Mouse (Mus musculus): ENCODE results near the gene Gm5152.
"Not testable (repeated sequence)": the region's sequence is repeated elsewhere in the genome, so short reads cannot be mapped to it uniquely, and the experiment has no call there.

Gm5152 gene

GRCm38 (mm10) chr5:10246426-10246825 is at the start of gene Gm5152:
Gene Gm5152, minus strand, starts transcription at chr5:10246526.
- not testable (repeated sequence) for DNase-seq (ENCODE audit: low read depth, low spot score)

GRCm38 (mm10) chr5:10254768-10255167 is 8.4 kb upstream of the Gm5152 start:
- not testable (repeated sequence) for DNase-seq (ENCODE audit: low read depth, low spot score)

GRCm38 (mm10) chr5:10245770-10246169 is 556 bp downstream of the Gm5152 start:
- peak; percentile 19 for DNase-seq (ENCODE audit: low read depth, low spot score)

- DNase-seq (ENCODE audit: low read depth, low spot score), result not testable (repeated sequence)
These were observed 5.9 kb downstream of the Gm5152 start for GRCm38 (mm10) chr5:10240436-10240835.

- no peak for DNase-seq (ENCODE audit: low read depth, low spot score)
These were observed 26.0 kb downstream of the Gm5152 start for GRCm38 (mm10) chr5:10220317-10220716.

- DNase-seq (ENCODE audit: low read depth, low spot score), result no peak
These were observed 43.3 kb downstream of the Gm5152 start for GRCm38 (mm10) chr5:10203067-10203466.

GRCm38 (mm10) chr5:10196880-10197279 is 49.4 kb downstream of the Gm5152 start:
- no peak for DNase-seq (ENCODE audit: low read depth, low spot score)

Measured in ZHBTc4 (cell line).